Mouse (Mus musculus) midbrain, embryonic 16.5 days (tissue): ENCODE measurements around the gene Esr1. TPM values are rescaled to one million over a fixed set of nuclear protein-coding genes. Genes with fewer than 3 reads are reported as not detected.

ENCODE experiments used
- ATAC-seq: fragments of 200-750 bp; cut with Nextera tagmentation; 2 replicates; pipeline ENCODE4 v1.8.0; 2017; ENCODE audit warnings: moderate TSS enrichment
- H3K27ac ChIP-seq: fragments of 300-500 bp; sonication (generic); 2 replicates; pipeline ENCODE4 v1.5.1; 2014; ENCODE audit warnings: mild to moderate bottlenecking, low read length, mixed read lengths
- H3K27me3 ChIP-seq: fragments of 300-500 bp; sonication (generic); 2 replicates; pipeline ENCODE4 v1.6.1; 2014; ENCODE audit warnings: low read depth, low read length, mixed read lengths; ENCODE audit not compliant: control insufficient read depth, insufficient read depth
- H3K36me3 ChIP-seq: fragments of 300-500 bp; sonication (generic); 2 replicates; pipeline ENCODE4 v1.6.1; 2014; ENCODE audit warnings: mild to moderate bottlenecking, low read length, moderate library complexity, mixed read lengths; ENCODE audit not compliant: control insufficient read depth, insufficient read depth
- H3K4me1 ChIP-seq: fragments of 300-500 bp; sonication (generic); 2 replicates; pipeline ENCODE4 v1.6.1; 2014; ENCODE audit warnings: mild to moderate bottlenecking, low read length, mixed read lengths; ENCODE audit not compliant: control insufficient read depth, insufficient read depth
- H3K4me2 ChIP-seq: fragments of 300-500 bp; sonication (generic); 2 replicates; pipeline ENCODE4 v1.6.1; 2014; ENCODE audit warnings: mild to moderate bottlenecking, low read length, mixed read lengths
- H3K4me3 ChIP-seq: fragments of 300-500 bp; sonication (generic); 2 replicates; pipeline ENCODE4 v1.5.1; 2014; ENCODE audit warnings: low read depth, mild to moderate bottlenecking, low read length, moderate library complexity, mixed read lengths
- H3K9ac ChIP-seq: fragments of 300-500 bp; sonication (generic); 2 replicates; pipeline ENCODE4 v1.6.1; 2014; ENCODE audit warnings: low read depth, low read length, mixed read lengths
- H3K9me3 ChIP-seq: fragments of 300-500 bp; sonication (generic); replicated peaks from 2 replicates; pipeline ENCODE4 v1.6.1; 2014; ENCODE audit warnings: mild to moderate bottlenecking, low read length, mixed read lengths; ENCODE audit not compliant: control insufficient read depth, poor library complexity, severe bottlenecking
- WGBS: fragments of 180-500 bp; shearing (Covaris S2); extraction: QIAGEN DNeasy Blood & Tissue Kit; methylation state at CpG from one replicate; pipeline ENCODE4 v1.1.7; 2014; 5-methylcytosine and 5-hydroxymethylcytosine counted together
- polyA plus RNA-seq: library from polyadenylated mRNA; unstranded; fragments of >200 nt; fragmentation: Nextera tagmentation; extraction: Ambion mirVana; gene quantifications from 2 replicates; pipeline ENCODE4 v1.2.1, GENCODE M21; 2015

Gene Esr1
- polyA plus RNA-seq, 1 experiment from 2014 or later: 0.63 TPM

- Histone ChIP-seq H3K4me3 (no peak overlapping the region), H3K4me1 (no peaks in the 10 kb centered on the region), H3K27me3 (no peaks in the 10 kb centered on the region), H3K36me3 (no peaks in the 10 kb centered on the region), H3K9me3 (no peaks in the 10 kb centered on the region), H3K9ac (no peak overlapping the region), H3K27ac (no peak overlapping the region), H3K4me2 (no peak overlapping the region)
- 90% methylated on average over 3 of the region's 3 CpGs for WGBS
- ATAC-seq: no peak
Measured at GRCm38 (mm10) chr10:4798268-4798808, 186.9 kb downstream of the Esr1 start.

- Histone ChIP-seq H3K4me3 (no peak overlapping the region), H3K4me1 (no peaks in the 10 kb centered on the region), H3K4me2 (no peak overlapping the region), H3K27me3 (no peaks in the 10 kb centered on the region), H3K9ac (no peak overlapping the region), H3K36me3 (no peaks in the 10 kb centered on the region), H3K9me3 (no peaks in the 10 kb centered on the region), H3K27ac (no peak overlapping the region)
- ATAC-seq: no peak
- 85% methylated on average over 5 of the region's 5 CpGs for WGBS
Measured at GRCm38 (mm10) chr10:4824366-4824765, 213.0 kb downstream of the Esr1 start.

- Histone ChIP-seq H3K27ac (no peak overlapping the region), H3K27me3 (no peaks in the 10 kb centered on the region), H3K4me2 (no peak overlapping the region), H3K4me1 (no peaks in the 10 kb centered on the region), H3K9ac (no peak overlapping the region), H3K4me3 (no peak overlapping the region), H3K36me3 (no peaks in the 10 kb centered on the region), H3K9me3 (no peaks in the 10 kb centered on the region)
- ATAC-seq: no peak
- WGBS: 89% methylated on average over 6 of the region's 6 CpGs
Measured at GRCm38 (mm10) chr10:4830592-4830991, 219.2 kb downstream of the Esr1 start.

- no peaks in the 10 kb centered on the region for H3K4me1 ChIP-seq
- no peak overlapping the region for H3K27ac ChIP-seq
- no peaks in the 10 kb centered on the region for H3K36me3 ChIP-seq
- H3K4me2 ChIP-seq: no peak overlapping the region
- H3K4me3 ChIP-seq: no peak overlapping the region
- ATAC-seq: no peak
- no peak overlapping the region for H3K9ac ChIP-seq
- WGBS: 96% methylated on average over 4 of the region's 4 CpGs
- no peaks in the 10 kb centered on the region for H3K27me3 ChIP-seq
- no peaks in the 10 kb centered on the region for H3K9me3 ChIP-seq
Measured at GRCm38 (mm10) chr10:4838099-4838498, 226.7 kb downstream of the Esr1 start.

- H3K9me3 ChIP-seq: 0 out of 2 replicates have a peak, but pooled peaks cover 2% of the 10 kb centered on the region
- no peak overlapping the region for H3K4me3 ChIP-seq
- H3K4me1 ChIP-seq: no peaks in the 10 kb centered on the region
- H3K36me3 ChIP-seq: no peaks in the 10 kb centered on the region
- no peak overlapping the region for H3K27ac ChIP-seq
- no peak overlapping the region for H3K4me2 ChIP-seq
- H3K9ac ChIP-seq: no peak overlapping the region
- ATAC-seq: no peak
- H3K27me3 ChIP-seq: no peaks in the 10 kb centered on the region
Measured at GRCm38 (mm10) chr10:4841039-4841438, 229.6 kb downstream of the Esr1 start.

GRCm38 (mm10) chr10:4847523-4847922 is 236.1 kb downstream of the Esr1 start:
- H3K36me3 ChIP-seq: no peaks in the 10 kb centered on the region
- H3K4me3 ChIP-seq: no peak overlapping the region
- no peak overlapping the region for H3K27ac ChIP-seq
- 0 out of 2 replicates have a peak, but pooled peaks cover 2% of the 10 kb centered on the region for H3K9me3 ChIP-seq
- H3K9ac ChIP-seq: no peak overlapping the region
- H3K4me1 ChIP-seq: no peaks in the 10 kb centered on the region
- no peaks in the 10 kb centered on the region for H3K27me3 ChIP-seq
- no peak for ATAC-seq
- no peak overlapping the region for H3K4me2 ChIP-seq
- WGBS: 71% methylated on average over 2 of the region's 2 CpGs

GRCm38 (mm10) chr10:4849881-4850280 is 238.5 kb downstream of the Esr1 start:
- Histone ChIP-seq H3K9me3 (no peaks in the 10 kb centered on the region), H3K4me3 (no peak overlapping the region), H3K4me1 (no peaks in the 10 kb centered on the region), H3K27ac (no peak overlapping the region), H3K9ac (no peak overlapping the region), H3K36me3 (no peaks in the 10 kb centered on the region), H3K4me2 (no peak overlapping the region), H3K27me3 (no peaks in the 10 kb centered on the region)
- ATAC-seq: no peak
- 91% methylated on average over 3 of the region's 3 CpGs for WGBS

GRCm38 (mm10) chr10:4875076-4875737 is 263.8 kb downstream of the Esr1 start:
- Histone ChIP-seq H3K4me1 (no peaks in the 10 kb centered on the region), H3K9me3 (no peaks in the 10 kb centered on the region), H3K9ac (no peak overlapping the region), H3K27ac (no peak overlapping the region), H3K36me3 (no peaks in the 10 kb centered on the region), H3K4me2 (no peak overlapping the region), H3K27me3 (no peaks in the 10 kb centered on the region), H3K4me3 (no peak overlapping the region)
- 15% methylated on average over 8 of the region's 8 CpGs for WGBS
- ATAC-seq: no peak

- no peak for ATAC-seq
- H3K27me3 ChIP-seq: no peaks in the 10 kb centered on the region
- no peak overlapping the region for H3K4me3 ChIP-seq
- no peak overlapping the region for H3K9ac ChIP-seq
- H3K9me3 ChIP-seq: no peaks in the 10 kb centered on the region
- H3K27ac ChIP-seq: no peak overlapping the region
- H3K4me1 ChIP-seq: no peaks in the 10 kb centered on the region
- H3K4me2 ChIP-seq: no peak overlapping the region
- no peaks in the 10 kb centered on the region for H3K36me3 ChIP-seq
- WGBS: 90% methylated on average over 1 of the region's 1 CpGs
Measured at GRCm38 (mm10) chr10:4881391-4881790, 270.0 kb downstream of the Esr1 start.
